Mouse (Mus musculus) stomach, postnatal 0 days (tissue): ENCODE measurements around the gene Trp53rkb. TPM values are rescaled to one million over a fixed set of nuclear protein-coding genes. Genes with fewer than 3 reads are reported as not detected.

Experiments used
- ATAC-seq: fragments of 200-750 bp; cut with Nextera tagmentation; 2 replicates; pipeline ENCODE4 v1.8.0; 2017; ENCODE audit not compliant: low FRiP score, low TSS enrichment
- DNase-seq: peaks from one replicate; pipeline ENCODE4 v3.0.0-alpha.2; 2016; ENCODE audit warnings: low spot score
- H3K27ac ChIP-seq: fragments of 300-500 bp; sonication (generic); replicated peaks from 2 replicates; pipeline ENCODE4 v1.5.1; 2014; ENCODE audit warnings: mild to moderate bottlenecking, control low read depth
- H3K27me3 ChIP-seq: fragments of 300-500 bp; sonication (generic); 2 replicates; pipeline ENCODE4 v1.6.1; 2014; ENCODE audit warnings: low read length; ENCODE audit not compliant: control insufficient read depth, insufficient read depth
- H3K36me3 ChIP-seq: fragments of 300-500 bp; sonication (generic); 2 replicates; pipeline ENCODE4 v1.6.1; 2014; ENCODE audit warnings: low read length, mixed read lengths; ENCODE audit not compliant: control insufficient read depth, insufficient read depth
- H3K4me1 ChIP-seq: fragments of 300-500 bp; sonication (generic); replicated peaks from 2 replicates; pipeline ENCODE4 v1.6.1; 2014; ENCODE audit warnings: antibody characterized with exemption; ENCODE audit not compliant: control insufficient read depth, insufficient read depth
- H3K4me2 ChIP-seq: fragments of 300-500 bp; sonication (generic); replicated peaks from 2 replicates; pipeline ENCODE4 v1.6.1; 2014; ENCODE audit warnings: low read depth, mild to moderate bottlenecking, control low read depth, moderate library complexity
- H3K4me3 ChIP-seq: fragments of 300-500 bp; sonication (generic); 2 replicates; pipeline ENCODE4 v1.5.1; 2014; ENCODE audit warnings: low read depth, low read length, control low read depth
- H3K9ac ChIP-seq: fragments of 300-500 bp; sonication (generic); 2 replicates; pipeline ENCODE4 v1.6.1; 2014; ENCODE audit warnings: mild to moderate bottlenecking, low read length, control low read depth, mixed read lengths
- H3K9me3 ChIP-seq: fragments of 300-500 bp; sonication (generic); 2 replicates; pipeline ENCODE4 v1.6.1; 2016; ENCODE audit warnings: low read length; ENCODE audit not compliant: control insufficient read depth
- CTCF ChIP-seq: IDR thresholded peaks from 2 replicates; pipeline ENCODE4 v1.5.1; 2016; ENCODE audit warnings: antibody characterized with exemption, low read depth, mild to moderate bottlenecking, moderate library complexity
- EP300 ChIP-seq: optimal IDR thresholded peaks from 2 replicates; pipeline ENCODE3; 2016; ENCODE audit warnings: antibody characterized with exemption
- WGBS: fragments of 180-500 bp; shearing (Covaris S2); extraction: QIAGEN DNeasy Blood & Tissue Kit; methylation state at CpG from one replicate; pipeline ENCODE4 v1.1.7; 2014; 5-methylcytosine and 5-hydroxymethylcytosine counted together
- polyA plus RNA-seq: library from polyadenylated mRNA; unstranded; fragments of >200 nt; fragmentation: Nextera tagmentation; extraction: Ambion mirVana; gene quantifications from 2 replicates; pipeline ENCODE4 v1.2.1, GENCODE M21; 2015

Gene Trp53rkb
- polyA plus RNA-seq, 1 experiment from 2014 or later, result 3.8 TPM

DNA sequence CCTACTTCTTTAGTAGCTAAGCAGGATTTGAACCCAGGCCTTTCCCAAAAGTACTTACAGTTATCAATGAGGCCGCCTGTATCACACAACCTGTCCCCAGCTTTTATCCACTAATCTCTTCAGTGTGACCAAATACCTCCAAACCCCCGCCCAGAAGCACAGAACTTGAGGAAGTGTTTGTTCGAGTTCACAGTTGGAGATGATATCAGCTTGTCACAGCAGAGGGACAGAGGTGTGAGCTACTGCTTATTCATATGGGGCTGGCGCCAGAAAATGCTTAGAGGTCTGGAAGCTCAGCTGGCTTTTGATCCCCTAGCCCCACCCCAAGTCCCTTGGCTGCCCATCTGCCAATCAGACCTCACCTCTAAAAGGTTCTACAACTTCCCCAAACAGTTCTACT is 38.1 kb upstream of the Trp53rkb start:
- 49% methylated on average over 4 of the region's 4 CpGs for whole genome bisulfite sequencing
- H3K27ac ChIP-seq, result no peak overlapping the region
- ATAC-seq (no peak), DNase-seq (no peak)
- H3K9ac ChIP-seq, result no peak overlapping the region
- H3K4me3 ChIP-seq, result no peak overlapping the region
- no peaks in the 10 kb centered on the region for H3K9me3 ChIP-seq
- H3K27me3 ChIP-seq, result no peaks in the 10 kb centered on the region
- no peak overlapping the region for H3K4me2 ChIP-seq
- no peaks in the 10 kb centered on the region for H3K36me3 ChIP-seq
- H3K4me1 ChIP-seq, result no peaks in the 10 kb centered on the region
- TF ChIP-seq CTCF (no peak), EP300 (no peak)

GRCm38 (mm10) chr2:166754760-166755159 is 37.6 kb upstream of the Trp53rkb start:
- DNase-seq, result no peak
- ATAC-seq, result no peak
- no peak overlapping the region for H3K9ac ChIP-seq
- no peak overlapping the region for H3K27ac ChIP-seq
- H3K4me3 ChIP-seq, result no peak overlapping the region
- H3K4me1 ChIP-seq, result no peaks in the 10 kb centered on the region
- no peaks in the 10 kb centered on the region for H3K9me3 ChIP-seq
- H3K4me2 ChIP-seq, result no peak overlapping the region
- 77% methylated on average over 7 of the region's 7 CpGs for WGBS
- no peaks in the 10 kb centered on the region for H3K27me3 ChIP-seq
- TF ChIP-seq CTCF (no peak), EP300 (no peak)
- H3K36me3 ChIP-seq, result no peaks in the 10 kb centered on the region

DNA sequence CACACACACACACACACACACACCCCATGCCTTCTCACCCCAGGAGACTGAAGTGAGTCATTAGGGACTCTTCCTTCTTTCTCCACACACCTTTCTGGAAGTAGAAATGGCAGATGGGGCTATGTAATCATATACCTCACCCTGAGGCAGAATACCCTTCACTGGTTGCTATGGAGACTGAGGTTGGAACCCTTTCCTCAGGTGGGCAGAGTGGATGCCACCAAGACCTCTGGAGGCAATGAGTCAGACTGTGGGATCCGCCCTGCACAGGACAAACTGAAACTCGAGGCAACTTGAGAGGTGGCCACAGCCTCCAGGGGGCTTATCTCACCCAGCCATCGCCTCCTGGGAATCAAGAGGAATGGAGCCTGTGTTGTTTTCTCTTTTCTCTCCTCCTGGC is 34.4 kb upstream of the Trp53rkb start:
- Histone ChIP-seq H3K9me3 (no peaks in the 10 kb centered on the region), H3K9ac (no peak overlapping the region), H3K27ac (no peak overlapping the region), H3K27me3 (no peaks in the 10 kb centered on the region), H3K4me2 (no peak overlapping the region), H3K36me3 (no peaks in the 10 kb centered on the region), H3K4me3 (no peak overlapping the region), H3K4me1 (no peaks in the 10 kb centered on the region)
- 7% methylated on average over 3 of the region's 3 CpGs for WGBS
- peak; percentile 40; the same call in 1 of the 2 replicates for ATAC-seq
- no peak for DNase-seq
- TF ChIP-seq EP300 (no peak), CTCF (no peak)

DNA sequence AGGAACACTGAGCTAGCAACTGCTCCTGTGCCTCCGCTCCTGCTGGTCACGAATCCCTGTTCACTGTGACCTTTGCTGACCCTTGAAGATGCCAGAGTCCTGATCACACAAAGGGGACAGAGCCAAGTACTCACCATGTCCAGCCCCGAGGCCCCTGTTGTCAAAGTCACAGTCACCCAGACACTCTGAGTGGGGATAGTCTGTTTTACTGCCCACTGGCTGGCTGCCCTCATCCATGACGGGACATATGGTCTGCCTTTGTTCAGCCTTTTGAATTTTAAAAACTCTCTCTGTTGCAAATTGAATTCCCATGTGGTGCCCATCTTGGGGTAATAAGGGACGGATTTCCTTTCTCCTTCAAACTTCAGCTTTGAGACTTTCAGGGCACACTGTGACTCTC is 28.3 kb upstream of the Trp53rkb start:
- Histone ChIP-seq H3K9ac (no peak overlapping the region), H3K4me2 (no peak overlapping the region), H3K4me3 (no peak overlapping the region), H3K4me1 (no peaks in the 10 kb centered on the region), H3K36me3 (no peaks in the 10 kb centered on the region), H3K9me3 (no peaks in the 10 kb centered on the region), H3K27ac (no peak overlapping the region), H3K27me3 (no peaks in the 10 kb centered on the region)
- 47% methylated on average over 5 of the region's 5 CpGs for WGBS
- no peak for ATAC-seq
- no peak for DNase-seq
- TF ChIP-seq CTCF (no peak), EP300 (no peak)

DNA sequence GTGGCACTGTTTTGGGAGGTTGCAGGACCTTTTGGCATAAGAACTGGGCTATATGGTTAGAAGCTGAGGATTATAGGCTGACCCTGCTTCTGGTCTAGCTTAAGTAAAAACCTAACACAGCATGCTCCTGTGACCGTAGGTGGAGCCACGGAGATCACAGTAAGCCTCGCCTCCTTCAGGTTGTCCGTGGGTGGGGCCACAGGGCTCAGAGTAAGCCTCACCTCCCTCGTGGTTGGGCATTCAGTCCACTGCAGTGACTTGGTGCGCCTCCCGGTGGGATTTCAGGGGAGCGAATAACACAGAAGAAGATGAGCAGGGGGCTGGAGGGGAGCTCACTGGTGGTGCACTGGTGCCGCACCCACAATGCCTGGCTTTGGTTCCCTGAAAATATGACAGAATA is 24.7 kb upstream of the Trp53rkb start:
- no peaks in the 10 kb centered on the region for H3K4me1 ChIP-seq
- no peaks in the 10 kb centered on the region for H3K36me3 ChIP-seq
- no peaks in the 10 kb centered on the region for H3K27me3 ChIP-seq
- H3K27ac ChIP-seq, result no peak overlapping the region
- TF ChIP-seq EP300 (no peak), CTCF (no peak)
- no peak overlapping the region for H3K4me2 ChIP-seq
- ATAC-seq (no peak), DNase-seq (no peak)
- no peak overlapping the region for H3K9ac ChIP-seq
- H3K4me3 ChIP-seq, result no peak overlapping the region
- 72% methylated on average over 9 of the region's 9 CpGs for WGBS
- H3K9me3 ChIP-seq, result no peaks in the 10 kb centered on the region

DNA sequence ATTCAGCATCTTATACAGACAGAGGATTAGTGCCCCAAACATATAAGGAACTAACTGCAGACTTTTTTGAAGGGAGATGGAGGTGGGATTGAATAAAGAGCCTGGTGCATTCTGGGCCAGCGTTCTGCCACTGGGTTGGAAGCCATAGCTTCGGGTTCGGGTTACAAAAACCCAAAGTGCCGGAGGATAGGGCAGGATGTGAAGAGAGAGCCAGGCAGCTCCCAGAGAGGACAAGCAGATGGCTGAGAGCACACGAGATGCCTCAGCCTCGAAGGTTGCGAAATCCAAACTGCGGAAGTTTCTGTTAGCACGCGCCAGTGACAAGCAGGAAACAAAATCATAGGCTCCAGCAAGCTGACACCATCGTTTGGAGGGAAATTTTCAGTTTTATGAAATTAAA is 20.9 kb upstream of the Trp53rkb start:
- WGBS, result 47% methylated on average over 11 of the region's 11 CpGs
- H3K4me3 ChIP-seq, result no peak overlapping the region
- TF ChIP-seq EP300, result no peak
- no peak for TF ChIP-seq CTCF
- ATAC-seq, result peak; percentile 50; the same call in 1 of the 2 replicates
- H3K27me3 ChIP-seq, result no peaks in the 10 kb centered on the region
- H3K36me3 ChIP-seq, result no peaks in the 10 kb centered on the region
- no peaks in the 10 kb centered on the region for H3K9me3 ChIP-seq
- H3K27ac ChIP-seq, result no peak overlapping the region
- no peak for DNase-seq
- no peak overlapping the region for H3K9ac ChIP-seq
- no peaks in the 10 kb centered on the region for H3K4me1 ChIP-seq
- H3K4me2 ChIP-seq, result no peak overlapping the region
